Mouse (Mus musculus): ENCODE measurements around the gene Sh3bgrl2.

DNA sequence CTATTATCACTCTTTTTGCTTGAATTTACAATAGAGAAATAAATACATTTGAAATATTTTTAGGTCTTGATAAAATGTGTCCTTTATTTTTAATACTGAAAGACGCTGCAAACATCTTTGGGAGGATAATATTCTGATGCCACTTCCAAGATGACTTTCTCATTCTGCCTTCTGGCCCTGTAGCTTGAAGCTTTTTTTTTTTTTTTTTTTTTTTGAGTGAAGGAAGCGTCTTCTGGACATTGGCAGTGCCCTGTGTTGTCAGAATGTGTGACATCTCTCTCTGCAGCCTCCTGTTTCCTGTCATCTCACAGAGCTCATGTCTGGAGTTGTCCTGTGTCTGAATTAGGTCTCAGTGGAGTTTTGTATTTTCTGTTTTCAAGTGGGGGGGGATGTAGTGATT lies 55.0 kb downstream of the Sh3bgrl2 start:
- no peak for TF ChIP-seq CTCF (IDR thresholded peaks at IDR 0.05; ENCODE audit: low read depth)
- no peak for TF ChIP-seq EP300 (IDR thresholded peaks at IDR 0.05; ENCODE audit: low read depth)
